Mouse (Mus musculus) fibroblast of lung, adult 2 months (primary cell): ENCODE results near the gene Robo4.

Experiments used
- DNase-seq: peaks from one replicate; pipeline ENCODE4 v3.0.0-alpha.2; 2011; ENCODE audit warnings: low read depth

Gene Robo4

DNA sequence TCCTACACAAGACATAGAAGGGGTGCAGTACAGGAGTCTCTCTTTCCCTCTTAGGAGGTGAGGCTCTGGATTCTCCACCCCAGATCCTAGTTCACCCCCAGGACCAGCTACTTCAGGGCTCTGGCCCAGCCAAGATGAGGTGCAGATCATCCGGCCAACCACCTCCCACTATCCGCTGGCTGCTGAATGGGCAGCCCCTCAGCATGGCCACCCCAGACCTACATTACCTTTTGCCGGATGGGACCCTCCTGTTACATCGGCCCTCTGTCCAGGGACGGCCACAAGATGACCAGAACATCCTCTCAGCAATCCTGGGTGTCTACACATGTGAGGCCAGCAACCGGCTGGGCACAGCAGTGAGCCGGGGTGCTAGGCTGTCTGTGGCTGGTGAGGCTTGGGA lies 804 bp downstream of the Robo4 start:
- DNase-seq = no peak

DNA sequence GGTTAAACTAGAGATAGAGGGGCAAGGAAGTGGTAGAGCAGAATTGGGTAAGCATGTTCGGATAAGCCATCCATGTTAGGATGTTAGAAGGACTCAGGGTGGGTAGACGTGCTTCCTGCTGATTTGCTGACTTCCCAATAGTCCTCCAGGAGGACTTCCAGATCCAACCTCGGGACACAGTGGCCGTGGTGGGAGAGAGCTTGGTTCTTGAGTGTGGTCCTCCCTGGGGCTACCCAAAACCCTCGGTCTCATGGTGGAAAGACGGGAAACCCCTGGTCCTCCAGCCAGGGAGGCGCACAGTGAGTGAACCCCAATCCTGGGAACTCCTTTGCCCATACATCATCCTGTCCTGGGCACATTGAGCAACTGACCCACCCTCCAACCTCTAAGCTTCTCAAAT lies 1.3 kb downstream of the Robo4 start:
- no peak for DNase-seq

DNA sequence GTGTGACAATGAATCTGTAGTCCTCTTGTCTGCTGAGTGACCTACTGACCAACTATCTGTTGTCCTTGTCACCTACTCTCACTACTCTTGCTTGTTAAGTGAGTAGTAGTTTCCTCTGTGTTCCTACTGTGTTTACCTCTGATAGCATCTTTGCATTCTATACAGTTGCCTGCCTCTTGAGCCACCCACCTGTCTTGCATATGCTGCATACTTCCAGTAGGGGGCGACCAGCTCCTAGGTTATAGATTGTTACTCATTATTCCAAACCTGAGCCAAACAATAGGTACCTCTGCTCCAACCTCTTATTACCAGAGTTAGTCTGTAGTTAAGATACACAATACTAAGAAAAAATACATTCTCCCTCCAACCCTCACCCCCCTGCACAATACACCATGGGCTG lies 4.7 kb downstream of the Robo4 start:
- DNase-seq = no peak

DNA sequence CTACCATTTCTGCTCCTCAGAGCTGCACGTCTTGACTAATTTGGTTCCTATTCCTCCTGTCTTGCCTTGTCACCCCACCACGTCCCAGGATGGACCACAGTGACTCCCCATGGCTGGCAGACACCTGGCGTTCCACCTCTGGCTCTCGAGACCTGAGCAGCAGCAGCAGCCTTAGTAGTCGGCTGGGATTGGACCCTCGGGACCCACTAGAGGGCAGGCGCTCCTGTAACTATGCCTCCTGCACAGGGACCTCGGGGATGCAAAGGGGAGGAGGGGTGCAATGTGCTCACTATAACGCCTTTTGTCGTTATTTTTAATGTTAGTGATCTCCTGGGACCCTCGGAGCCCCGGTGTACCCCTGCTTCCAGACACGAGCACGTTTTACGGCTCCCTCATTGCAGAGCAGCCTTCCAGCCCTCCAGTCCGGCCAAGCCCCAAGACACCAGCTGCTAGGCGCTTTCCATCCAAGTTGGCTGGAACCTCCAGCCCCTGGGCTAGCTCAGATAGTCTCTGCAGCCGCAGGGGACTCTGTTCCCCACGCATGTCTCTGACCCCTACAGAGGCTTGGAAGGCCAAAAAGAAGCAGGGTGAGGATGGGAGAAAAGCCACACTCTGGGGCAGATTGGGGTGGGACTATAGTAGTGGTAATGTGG lies 6.3 kb downstream of the Robo4 start:
- no peak for DNase-seq

DNA sequence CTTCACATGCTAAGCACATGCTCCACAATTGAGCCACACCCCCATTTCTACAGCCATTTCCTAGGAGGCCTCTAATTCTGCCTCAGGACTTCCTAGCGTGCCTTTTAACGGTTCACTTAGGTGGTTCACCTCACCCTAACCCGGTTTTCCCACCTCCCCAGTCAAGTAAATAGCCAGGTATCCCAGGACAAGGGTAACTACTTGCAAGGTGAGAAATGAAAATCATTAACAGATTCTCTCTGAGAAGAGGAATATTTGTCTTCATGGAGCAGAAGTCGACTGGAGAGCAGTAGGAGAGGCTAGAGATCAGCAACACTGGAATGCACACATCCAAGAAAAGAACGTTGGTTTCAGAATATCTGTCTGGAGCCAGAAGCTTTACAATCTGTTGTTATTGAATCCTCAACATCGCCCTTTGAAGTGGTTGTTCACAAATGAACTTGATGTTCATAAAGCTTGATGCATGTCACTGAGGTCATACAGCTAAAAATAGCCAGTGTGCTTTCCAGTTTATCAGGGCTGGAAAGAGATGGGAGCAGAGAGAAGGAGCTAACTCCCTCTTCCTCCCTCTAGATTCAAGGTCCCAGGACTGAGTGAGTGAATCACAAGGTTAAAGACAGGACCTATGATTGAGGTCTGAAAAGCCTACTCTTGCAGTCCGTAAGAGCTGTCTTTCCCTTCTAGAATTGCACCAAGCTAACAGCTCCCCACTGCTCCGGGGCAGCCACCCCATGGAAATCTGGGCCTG lies 8.2 kb downstream of the Robo4 start:
- no peak for DNase-seq

DNA sequence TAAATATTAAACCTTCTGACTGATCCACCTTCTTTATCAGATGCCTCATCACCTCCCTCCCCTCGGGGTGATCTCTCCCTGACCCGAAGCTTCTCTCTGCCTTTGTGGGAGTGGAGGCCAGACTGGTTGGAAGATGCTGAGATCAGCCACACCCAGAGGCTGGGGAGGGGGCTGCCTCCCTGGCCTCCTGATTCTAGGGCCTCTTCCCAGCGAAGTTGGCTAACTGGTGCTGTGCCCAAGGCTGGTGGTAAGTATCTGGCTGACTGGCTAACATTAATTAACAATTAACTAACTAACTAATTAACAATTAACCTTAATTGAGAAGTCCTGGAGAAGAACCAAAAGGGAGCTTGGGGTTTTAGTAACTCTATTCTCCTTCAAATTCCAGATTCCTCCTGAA lies 11.3 kb downstream of the Robo4 start:
- DNase-seq = no peak

DNA sequence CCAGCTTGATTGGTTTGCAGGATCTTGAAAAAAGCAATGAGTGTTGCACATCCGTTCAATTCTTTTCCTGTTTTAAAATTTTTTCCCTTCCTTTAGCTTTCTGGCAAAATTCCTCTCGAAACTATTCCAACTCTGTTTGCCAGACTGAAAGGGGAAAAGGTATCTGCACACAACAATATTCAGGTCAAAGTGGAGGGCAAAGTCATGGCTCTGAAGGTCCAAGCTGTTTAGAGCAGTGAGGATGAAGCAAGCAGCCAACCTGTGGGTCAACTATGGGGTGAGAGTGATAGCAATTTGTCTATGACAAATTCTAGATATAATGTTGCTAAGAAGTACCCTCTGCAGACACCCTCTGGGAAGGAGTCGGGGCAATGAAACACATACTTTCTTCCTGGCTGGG lies 13.0 kb downstream of the Robo4 start:
- DNase-seq = no peak

DNA sequence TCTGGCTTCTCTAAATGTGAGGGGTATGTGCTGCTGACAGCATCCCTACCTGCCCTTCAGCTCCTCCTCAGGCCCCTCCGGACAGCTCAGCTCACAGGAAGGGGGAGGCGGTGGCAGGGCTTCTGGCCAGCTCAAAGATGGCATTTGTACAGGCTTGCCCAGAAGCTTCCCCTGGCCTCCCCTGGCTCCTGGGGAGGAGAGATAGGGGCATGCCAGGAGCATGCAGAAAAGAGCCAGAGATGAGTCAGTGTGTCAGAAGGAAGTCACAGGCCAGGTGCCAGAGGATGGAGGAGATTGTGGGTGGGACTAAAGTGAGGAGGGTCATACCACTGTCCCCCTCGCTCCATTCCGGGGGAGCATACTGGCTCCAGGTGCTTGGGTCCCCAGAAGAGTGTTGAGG lies 17.1 kb downstream of the Robo4 start:
- DNase-seq = no peak

DNA sequence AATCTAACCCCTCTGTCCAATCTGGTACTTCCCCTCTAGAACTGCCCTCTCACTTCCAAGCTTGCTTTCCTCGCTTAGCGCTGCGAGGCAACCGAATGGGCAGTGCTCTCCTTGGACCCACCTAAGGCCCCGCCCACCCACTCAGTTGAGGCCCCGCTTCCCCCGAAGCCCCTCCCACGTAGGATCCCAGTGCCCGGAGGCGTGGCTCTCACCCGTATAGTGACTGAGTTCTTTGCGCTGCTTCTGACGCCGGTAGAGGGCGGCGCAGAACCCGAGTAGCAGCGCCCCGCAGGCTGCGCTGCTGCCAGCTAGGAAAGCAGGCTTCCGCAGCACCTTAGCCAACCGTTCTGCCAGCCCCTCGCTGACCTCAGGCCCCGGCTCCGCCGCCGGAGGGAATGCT lies 19.0 kb downstream of the Robo4 start:
- DNase-seq = peak; percentile 35

DNA sequence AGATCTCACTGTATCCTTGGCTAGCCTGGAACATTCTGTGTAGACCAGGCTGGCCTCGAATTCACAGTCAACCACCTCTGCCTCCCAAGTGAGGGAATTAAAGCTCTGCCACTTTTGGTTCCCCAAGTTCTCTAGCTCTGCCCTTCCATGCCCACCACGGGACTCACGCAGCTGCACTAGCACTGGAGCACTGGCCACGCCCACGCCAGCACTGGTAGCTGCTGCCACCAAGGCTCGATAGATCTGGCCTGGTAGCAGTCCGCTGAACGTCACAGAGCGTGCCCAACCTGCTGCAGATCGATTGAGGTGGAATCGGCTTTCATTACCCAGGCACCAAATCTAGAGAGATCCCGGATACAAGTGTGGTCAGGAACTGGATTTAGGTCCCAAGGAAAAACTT lies 19.5 kb downstream of the Robo4 start:
- no peak for DNase-seq

DNA sequence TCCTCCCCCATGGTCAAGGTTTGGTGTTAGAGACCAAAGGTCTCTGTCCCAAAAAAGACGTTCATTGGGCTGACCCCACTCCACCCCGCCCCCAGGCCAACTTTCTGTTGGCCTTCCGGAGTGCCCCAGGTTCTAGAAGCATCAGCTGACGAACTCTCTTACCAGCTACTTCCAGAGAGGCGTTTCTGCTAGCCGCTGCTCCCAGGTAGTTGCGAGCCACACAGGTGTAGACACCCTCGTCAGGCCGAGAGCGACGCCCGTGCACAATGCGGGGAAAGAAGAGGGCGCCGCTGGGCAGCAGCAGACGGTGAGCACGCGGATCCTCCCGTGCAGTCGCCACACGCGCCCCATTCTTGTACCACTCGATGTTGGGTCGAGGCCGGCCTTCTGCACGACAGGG lies 27.6 kb downstream of the Robo4 start:
- DNase-seq = no peak

DNA sequence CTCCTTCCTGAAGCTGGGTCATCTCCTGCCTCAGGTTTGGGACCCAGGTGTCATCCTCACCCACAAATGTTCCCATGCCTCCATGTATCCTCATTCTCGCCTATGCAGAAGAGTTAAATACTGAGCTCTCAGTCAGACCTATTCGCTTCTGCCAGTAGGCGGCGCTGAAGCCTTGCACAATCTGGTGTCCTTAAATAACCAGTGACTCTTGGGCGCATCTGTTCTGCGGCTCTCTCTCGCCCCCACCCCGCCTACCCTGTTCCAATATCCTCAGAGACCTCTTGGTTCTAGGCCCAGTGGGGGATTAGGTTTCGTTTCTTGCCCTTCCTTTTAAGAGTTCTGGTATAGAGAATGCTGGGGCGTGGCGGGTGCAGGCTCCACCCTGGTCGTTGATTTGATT lies 28.9 kb downstream of the Robo4 start:
- peak; percentile 44 for DNase-seq

DNA sequence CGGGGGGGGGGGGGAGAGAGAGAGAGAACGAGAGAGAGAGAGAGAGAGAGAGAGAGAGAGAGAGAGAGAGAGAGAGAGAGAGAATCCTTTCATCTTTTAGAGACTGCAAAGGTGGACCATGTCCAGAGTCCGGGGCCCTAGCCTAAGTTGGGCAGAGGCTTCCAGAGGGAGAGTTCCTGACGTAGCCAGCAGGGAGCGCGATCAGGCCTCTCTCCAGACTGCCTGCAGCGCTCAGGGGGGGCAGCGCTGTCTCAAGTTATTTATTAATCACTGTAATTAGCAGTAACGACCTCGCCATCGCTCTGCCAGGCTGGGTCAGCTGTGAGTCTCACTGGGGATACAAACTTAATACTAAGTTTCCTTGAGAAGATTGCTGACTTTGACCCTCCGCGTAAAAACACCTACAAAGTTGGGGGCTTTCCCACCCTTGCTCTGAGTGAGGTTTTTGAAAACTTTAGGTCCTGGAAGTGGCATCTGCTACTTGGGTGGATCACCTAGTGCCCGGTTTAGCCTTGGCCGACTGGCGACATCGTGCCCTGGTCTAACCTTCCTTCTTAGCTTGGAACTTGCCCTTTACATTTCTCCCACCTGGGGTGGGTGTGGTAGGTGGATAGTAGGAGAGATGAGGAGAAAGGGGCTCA lies 30.4 kb downstream of the Robo4 start:
- DNase-seq = no peak

DNA sequence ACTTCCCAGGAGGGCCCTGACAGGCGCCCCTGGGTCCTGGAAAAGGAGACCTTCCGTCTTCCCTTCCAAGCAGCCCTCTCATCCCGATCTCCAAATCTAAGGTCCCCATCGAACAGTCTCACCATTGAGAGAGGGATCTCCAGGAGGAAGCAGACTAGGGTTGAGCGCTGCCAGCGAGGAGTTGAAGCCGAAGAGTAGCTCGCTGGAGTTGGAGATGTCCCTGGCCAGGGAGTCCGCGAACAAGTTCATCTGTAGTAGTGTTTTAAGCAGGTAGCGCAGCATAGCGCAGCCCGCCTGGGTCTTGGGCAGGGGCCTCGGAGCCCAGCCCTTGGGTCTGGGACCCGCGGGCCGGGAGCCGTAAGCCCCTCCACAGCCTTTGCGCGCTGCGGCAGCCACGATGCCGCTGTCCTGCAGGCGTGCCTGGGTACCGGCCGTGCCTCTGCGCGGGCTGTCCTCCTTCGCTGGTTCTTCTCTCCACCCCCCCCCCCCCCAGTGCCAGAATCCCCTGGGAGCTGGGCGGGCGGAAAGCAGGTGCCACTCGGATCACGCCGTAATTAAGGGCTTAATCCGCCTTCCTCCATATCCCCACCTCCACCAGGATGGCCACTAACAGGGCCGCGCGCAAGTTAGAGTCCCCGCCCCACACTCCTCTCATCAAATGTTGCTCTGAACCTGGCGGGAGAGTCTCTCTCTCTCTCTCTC lies 31.2 kb downstream of the Robo4 start, which contains the start of gene Robo3:
TSS of gene Robo3 (minus strand) at position 527 of the 702 bp plus-strand sequence.
- DNase-seq = no peak

DNA sequence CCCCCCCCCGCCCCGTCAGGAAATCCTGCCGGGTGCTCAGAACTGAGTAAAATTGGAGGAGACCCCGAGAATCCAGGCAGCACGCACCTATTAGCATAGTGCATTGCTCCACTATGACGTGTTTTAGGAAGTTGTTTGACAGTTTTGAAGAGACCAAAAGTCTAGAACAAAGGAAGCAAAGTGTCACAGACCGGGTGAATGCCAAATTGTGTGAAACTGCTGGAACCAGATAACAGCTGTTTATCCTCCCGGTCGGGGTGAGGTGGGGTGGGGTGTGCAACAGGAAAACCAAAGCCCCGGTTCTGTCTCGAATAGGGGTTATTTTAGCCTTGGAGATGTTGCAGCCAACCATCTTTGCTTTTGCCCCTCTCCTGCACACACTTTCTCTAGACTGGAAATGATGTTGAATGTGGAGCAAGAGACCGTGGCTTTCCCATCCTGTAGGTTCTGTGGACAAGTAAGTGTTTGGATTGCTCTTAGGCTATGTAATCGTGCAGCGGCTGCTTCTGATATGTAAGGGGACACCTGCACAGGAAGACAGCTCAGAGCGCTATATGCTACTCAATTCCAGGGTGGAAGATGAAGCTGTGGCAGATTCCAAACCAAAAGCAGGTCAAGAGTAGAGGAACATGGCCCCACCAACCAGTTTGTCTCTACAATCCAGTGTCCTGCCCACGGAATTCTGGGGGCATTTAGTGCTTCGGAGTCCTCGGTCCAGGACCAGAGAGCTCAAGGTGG lies 32.3 kb downstream of the Robo4 start:
- no peak for DNase-seq

DNA sequence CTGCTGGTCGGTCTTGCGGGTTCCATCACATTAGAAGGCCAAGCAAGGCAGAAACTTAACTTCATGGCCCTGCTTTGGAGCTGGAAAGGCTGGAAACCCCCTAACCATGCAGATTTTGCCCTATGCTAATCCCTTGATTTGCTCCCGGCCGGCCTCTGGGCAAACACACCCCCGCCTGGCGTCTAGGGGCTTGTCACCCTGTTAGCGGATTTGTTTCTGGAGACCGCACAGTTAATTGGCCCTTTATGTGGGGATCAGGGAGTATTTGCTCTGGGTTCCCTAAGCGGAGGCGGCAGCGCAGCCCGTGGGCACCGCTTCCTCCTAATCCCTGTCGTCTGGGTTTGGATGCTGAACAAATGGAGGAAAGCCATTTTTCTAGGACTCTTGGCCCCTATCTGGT lies 33.2 kb downstream of the Robo4 start:
- no peak for DNase-seq

DNA sequence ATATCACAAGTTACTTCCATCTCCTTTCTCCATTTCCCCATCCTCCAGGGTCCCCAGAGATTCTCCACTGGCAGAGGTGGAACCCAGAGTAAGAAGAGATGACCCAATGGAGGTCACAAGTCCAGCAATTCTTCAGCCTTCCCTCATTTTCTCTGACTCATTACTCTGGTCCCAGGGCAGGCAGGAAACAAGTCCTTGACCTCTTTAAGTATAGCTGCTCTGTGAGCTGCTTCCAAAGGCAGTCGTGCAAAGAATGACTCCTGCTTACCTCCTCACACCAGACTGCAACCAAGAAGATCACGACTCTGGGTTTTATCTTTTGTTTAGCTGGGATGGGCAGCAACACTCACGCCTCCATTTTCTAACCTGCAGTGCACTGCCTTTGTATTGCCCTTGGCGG lies 33.9 kb downstream of the Robo4 start:
- no peak for DNase-seq

DNA sequence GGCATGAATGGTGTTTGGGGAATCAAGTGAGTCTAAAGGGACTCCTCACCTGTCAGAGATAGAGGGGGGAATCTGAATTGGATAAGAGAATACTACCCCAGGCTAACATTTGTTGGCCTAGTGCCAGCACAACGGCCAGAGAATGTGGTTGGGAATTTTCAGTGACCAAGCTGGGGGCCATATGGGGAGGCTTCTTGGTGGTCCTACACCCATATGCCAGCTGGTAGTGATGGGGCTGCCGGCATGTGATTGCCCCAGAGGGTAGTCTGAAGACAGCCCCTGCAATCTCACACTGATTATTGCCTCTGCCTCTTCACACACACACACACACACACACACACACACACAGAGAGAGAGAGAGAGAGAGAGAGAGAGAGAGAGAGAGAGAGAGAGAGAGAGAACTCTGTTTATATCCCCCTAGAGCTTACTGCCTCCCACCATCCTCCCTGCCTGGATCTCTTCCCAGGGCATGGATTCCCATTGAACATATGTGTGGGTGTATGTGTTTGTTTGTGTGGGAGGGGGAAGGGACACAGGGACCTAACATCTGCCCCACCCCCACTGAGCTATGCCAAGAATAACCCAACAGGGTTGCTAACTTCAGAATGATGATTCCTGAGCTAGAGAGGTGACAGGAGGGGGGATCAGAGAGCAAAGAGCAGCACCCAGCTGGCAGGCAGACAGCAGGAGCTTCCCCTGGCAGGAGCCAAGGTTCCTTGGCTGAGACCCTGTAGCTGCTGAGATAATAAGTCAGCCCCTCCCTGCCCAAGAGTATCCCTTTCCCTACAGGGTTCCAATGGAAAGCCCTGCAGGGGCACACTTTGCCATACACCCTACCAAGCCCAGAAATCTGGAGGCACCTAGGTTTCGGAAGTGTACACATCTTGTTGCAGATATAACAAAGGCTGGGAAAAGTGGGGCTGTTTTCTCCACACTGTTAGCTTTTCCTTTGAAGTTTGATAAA lies 36.4 kb downstream of the Robo4 start:
- DNase-seq = no peak

DNA sequence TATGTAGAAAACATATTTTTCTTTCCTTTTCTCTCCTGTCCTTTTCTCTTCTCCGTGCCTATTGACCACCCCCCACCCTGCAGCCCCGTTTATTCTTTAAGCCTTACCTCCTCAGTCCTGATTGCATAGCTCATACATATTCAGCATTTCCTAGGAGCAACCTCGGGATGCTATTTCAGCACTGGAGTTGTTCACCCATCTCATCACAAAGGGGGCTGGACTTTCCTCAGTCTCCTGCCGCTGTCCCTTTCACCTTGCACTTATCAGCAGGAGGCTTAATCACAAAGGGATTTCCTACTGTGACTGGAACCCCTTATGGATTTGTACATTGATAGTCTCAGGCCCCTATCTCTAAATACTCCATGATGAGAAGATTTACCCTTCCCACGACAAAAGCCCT lies 50.7 kb downstream of the Robo4 start:
- no peak for DNase-seq

DNA sequence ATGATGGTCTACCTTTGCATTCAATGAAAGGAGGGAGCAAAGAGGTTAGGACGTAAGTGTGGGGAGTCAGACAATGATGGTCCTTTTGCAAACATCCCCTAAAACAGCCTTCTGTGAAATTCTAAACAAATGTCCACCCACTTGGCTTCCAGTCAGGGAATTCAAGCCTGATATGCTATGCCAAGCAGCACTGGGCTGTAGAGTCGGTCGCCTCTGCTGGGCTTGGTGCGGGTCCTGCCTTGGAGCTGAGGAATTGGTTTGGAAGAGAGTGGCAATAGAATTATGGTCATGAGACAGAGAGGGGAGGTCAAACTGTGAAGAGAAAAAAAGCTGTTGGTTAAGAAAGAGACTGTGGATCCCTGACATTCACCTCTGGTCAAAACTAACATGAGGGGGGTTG lies 51.6 kb downstream of the Robo4 start:
- no peak for DNase-seq

DNA sequence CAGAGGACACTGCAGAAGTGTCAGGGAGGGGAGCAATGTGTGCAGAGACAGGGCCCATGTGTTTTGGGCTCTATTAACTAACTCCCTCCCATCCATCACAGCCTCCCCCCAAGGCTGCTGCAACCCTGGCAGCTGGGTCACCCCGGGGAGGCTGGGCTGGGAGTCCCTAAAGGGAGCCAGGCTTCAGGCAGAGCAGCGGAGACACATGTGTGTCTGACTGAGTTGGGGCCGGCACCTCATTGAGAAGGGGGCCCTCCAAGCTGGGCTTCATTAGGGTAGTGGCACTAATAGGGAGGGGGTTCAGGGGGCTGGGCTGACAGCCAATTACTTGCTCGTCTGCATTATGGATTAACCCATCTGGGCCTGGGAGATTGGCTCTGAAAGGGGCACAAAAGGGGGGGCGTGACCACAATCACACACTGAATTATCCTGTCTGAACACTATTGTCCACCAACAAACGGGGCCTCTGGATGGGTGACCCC lies 52.4 kb downstream of the Robo4 start:
- DNase-seq = no peak
